Mouse (Mus musculus): ENCODE data around the gene Ciart. TPM values are rescaled to one million over a fixed set of nuclear protein-coding genes. Genes with fewer than 3 reads are reported as not detected.
A peak's percentile ranks its signal among the peaks of the same experiment; 100 is the strongest.
"Not testable (repeated sequence)": the region's sequence is repeated elsewhere in the genome, so short reads cannot be mapped to it uniquely, and the experiment has no call there.

Gene Ciart
- polyA plus RNA-seq, 1 experiment from 2014 or later = 4.7 TPM

DNA sequence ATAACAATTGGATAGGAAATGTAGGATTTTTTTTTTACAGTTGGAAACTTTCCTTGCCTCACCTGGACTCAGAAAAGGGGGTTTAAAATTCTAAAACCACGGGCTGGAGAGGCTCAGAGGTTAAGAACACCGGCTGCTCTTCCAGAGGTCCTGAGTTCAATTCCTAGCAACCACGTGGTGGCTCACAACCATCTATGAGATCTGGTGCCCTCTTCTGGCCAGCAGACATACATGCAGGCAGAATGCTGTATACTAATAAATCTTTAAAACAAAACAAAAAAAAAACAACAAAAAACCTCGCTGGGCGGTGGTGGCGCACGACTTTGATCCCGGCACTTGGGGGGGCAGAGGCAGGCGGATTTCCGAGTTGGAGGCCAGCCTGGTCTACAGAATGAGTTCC lies 20.8 kb downstream of the Ciart start:
- ATAC-seq (ENCODE audit: low FRiP score) (no peak), DNase-seq (ENCODE audit: low spot score) (no peak)
- no peak overlapping the region for H3K4me2 ChIP-seq (replicated peaks; ENCODE audit: low read depth, low read length)
- no peak overlapping the region for H3K27ac ChIP-seq (ENCODE audit: low read depth, low read length)
- no peak overlapping the region for H3K9ac ChIP-seq (ENCODE audit: low read depth, low read length)
- no peaks in the 10 kb centered on the region for H3K36me3 ChIP-seq (ENCODE audit: control insufficient read depth, insufficient read depth, low read length)
- H3K9me3 ChIP-seq (ENCODE audit: control insufficient read depth, low read length) = no peaks in the 10 kb centered on the region
- 77% methylated on average over 10 of the region's 10 CpGs for WGBS
- H3K4me3 ChIP-seq (ENCODE audit: low read depth, low read length) = no peak overlapping the region
- H3K27me3 ChIP-seq (ENCODE audit: control insufficient read depth, insufficient read depth, low read length) = no peaks in the 10 kb centered on the region
- no peaks in the 10 kb centered on the region for H3K4me1 ChIP-seq (replicated peaks; ENCODE audit: control insufficient read depth, insufficient read depth, low read length)

DNA sequence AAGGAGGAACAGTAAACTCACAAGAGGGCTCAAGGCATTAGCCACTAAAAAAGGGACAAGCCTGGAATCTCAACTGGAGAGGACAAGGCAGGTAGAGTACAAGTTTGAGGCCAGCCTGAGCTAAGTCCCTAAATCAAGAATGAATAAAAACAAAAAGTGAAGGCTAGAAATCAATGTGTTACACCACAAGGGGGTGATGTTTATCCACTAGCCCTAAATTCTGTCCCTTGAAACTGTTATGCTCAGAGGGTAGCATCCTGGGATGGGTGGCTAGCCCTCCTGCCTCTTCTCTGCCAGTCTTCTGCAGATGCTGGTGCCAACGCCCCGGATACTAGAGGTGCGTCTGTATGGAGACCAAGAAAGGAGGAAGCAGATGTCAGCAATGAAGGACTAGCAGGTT lies 21.7 kb downstream of the Ciart start:
- Histone ChIP-seq H3K4me2 (replicated peaks; ENCODE audit: low read depth, low read length) (no peak overlapping the region), H3K27ac (ENCODE audit: low read depth, low read length) (no peak overlapping the region), H3K4me3 (ENCODE audit: low read depth, low read length) (no peak overlapping the region), H3K36me3 (ENCODE audit: control insufficient read depth, insufficient read depth, low read length) (no peaks in the 10 kb centered on the region), H3K9me3 (ENCODE audit: control insufficient read depth, low read length) (no peaks in the 10 kb centered on the region), H3K4me1 (replicated peaks; ENCODE audit: control insufficient read depth, insufficient read depth, low read length) (no peaks in the 10 kb centered on the region), H3K9ac (ENCODE audit: low read depth, low read length) (no peak overlapping the region), H3K27me3 (ENCODE audit: control insufficient read depth, insufficient read depth, low read length) (no peaks in the 10 kb centered on the region)
- WGBS = 88% methylated on average over 3 of the region's 3 CpGs
- DNase-seq (ENCODE audit: low spot score) = no peak
- no peak for ATAC-seq (ENCODE audit: low FRiP score)

DNA sequence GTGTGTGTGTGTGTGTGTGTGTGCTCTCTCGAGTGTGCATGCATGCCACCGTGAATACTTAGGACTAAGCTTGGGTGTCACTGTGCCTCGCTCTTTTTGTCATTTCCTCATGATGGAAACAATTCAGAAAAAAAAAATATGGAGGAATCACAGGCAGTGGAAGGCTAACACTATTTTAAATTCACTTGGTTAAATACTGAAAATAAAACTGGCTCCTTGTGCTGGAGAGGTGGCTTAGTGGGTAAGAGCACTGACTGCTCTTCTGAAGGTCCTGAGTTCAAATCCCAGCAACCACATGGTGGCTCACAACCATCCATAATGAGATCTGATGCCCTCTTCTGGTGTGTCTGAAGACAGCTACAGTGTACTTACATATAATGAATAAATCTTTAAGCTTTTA lies 23.8 kb downstream of the Ciart start:
- not testable (repeated sequence) for H3K27ac ChIP-seq (ENCODE audit: low read depth, low read length); H3K9ac ChIP-seq (ENCODE audit: low read depth, low read length); DNase-seq (ENCODE audit: low spot score); H3K4me3 ChIP-seq (ENCODE audit: low read depth, low read length); ATAC-seq (ENCODE audit: low FRiP score); H3K4me2 ChIP-seq (replicated peaks; ENCODE audit: low read depth, low read length); H3K4me1 ChIP-seq (replicated peaks; ENCODE audit: control insufficient read depth, insufficient read depth, low read length); H3K36me3 ChIP-seq (ENCODE audit: control insufficient read depth, insufficient read depth, low read length); H3K9me3 ChIP-seq (ENCODE audit: control insufficient read depth, low read length); H3K27me3 ChIP-seq (ENCODE audit: control insufficient read depth, insufficient read depth, low read length)
- WGBS = 81% methylated on average over 3 of the region's 3 CpGs

DNA sequence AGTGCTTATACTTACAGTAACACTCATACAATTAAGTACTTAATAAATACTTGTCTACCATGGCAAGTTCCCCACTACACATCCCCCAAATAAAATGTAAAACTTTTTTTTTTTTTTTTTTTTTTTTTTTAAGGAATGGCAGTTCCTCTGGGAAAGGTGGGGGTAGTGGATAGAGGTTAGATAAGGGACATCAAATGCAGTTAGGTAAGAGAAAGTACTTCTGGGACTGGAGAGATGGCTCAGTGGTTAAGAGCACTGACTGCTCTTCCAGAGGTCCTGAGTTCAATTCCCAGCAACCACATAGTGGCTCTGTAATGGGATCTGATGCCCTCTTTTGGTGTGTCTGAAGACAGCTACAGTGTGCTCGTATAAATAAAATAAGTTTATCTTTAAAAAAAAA lies 25.0 kb downstream of the Ciart start:
- not testable (repeated sequence) for H3K4me1 ChIP-seq (replicated peaks; ENCODE audit: control insufficient read depth, insufficient read depth, low read length); ATAC-seq (ENCODE audit: low FRiP score); DNase-seq (ENCODE audit: low spot score); H3K9ac ChIP-seq (ENCODE audit: low read depth, low read length); H3K27me3 ChIP-seq (ENCODE audit: control insufficient read depth, insufficient read depth, low read length); H3K4me2 ChIP-seq (replicated peaks; ENCODE audit: low read depth, low read length); H3K36me3 ChIP-seq (ENCODE audit: control insufficient read depth, insufficient read depth, low read length); H3K9me3 ChIP-seq (ENCODE audit: control insufficient read depth, low read length); H3K4me3 ChIP-seq (ENCODE audit: low read depth, low read length); H3K27ac ChIP-seq (ENCODE audit: low read depth, low read length)
- WGBS = 85% methylated on average over 1 of the region's 1 CpGs

DNA sequence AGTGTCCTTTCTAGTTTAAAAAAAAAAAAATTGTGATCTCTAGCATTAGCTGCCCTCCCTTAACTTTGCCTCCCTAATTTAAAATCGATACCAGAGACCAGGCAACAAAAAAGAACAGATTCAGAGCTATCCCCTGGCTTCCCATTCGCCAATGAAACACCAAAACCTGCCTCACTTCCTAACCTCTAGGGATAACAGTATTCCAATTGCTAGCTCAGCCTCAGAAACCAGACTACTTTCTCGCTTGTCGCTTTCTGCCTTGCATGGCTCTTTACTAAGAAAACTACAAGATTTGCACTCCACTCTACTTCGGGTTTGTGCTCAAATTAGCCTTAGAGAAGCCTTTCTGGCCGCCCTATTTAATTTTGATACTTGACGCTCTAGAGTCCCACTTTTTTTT lies 25.9 kb downstream of the Ciart start:
- no peaks in the 10 kb centered on the region for H3K9me3 ChIP-seq (ENCODE audit: control insufficient read depth, low read length)
- H3K4me1 ChIP-seq (replicated peaks; ENCODE audit: control insufficient read depth, insufficient read depth, low read length) = no peaks in the 10 kb centered on the region
- peak overlapping the region; percentile 80 for H3K9ac ChIP-seq (ENCODE audit: low read depth, low read length)
- WGBS = 28% methylated on average over 7 of the region's 7 CpGs
- H3K4me3 ChIP-seq (ENCODE audit: low read depth, low read length) = peak overlapping the region; percentile 88
- 0 out of 2 replicates have a peak overlapping the region, but pooled peaks have one; percentile 12 for H3K27ac ChIP-seq (ENCODE audit: low read depth, low read length)
- DNase-seq (ENCODE audit: low spot score) = no peak
- H3K36me3 ChIP-seq (ENCODE audit: control insufficient read depth, insufficient read depth, low read length) = peaks cover 5% of the 10 kb centered on the region; the same call in 1 of the 2 replicates
- H3K27me3 ChIP-seq (ENCODE audit: control insufficient read depth, insufficient read depth, low read length) = no peaks in the 10 kb centered on the region
- ATAC-seq (ENCODE audit: low FRiP score) = peak; percentile 28; the same call in 1 of the 2 replicates
- peak overlapping the region; percentile 86 for H3K4me2 ChIP-seq (replicated peaks; ENCODE audit: low read depth, low read length)

DNA sequence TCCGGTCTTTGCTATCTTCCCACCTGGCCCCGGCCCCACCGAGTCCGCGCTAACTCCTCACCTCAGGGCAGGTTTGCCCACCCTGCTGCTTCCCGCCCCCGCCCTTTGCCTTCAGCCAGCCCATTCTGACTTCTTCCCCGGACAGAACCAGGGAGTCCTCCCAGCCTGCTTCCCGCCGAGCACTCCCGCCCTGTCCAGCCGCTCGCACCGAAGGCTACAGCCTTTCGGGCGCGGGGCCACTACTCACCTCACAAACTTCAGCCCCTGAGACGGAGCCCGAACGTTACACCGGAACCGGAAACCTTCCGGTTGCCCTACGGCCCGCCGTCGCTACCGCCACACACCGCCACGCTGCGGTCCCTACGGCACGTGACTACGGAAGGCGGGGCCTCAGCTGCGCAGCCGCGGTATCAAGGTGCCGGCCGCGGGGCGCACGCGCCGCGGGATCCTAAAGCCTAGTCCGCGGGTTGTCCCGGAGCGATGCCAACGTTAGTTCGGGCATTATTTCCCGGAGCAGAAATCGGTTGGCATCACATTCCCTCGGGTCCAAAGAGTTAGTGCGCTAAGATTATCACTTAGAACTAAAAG lies 26.5 kb downstream of the Ciart start, which contains the start of gene Prpf3:
TSS of gene Prpf3 (minus strand) at position 384 of the 588 bp plus-strand sequence.
- Histone ChIP-seq H3K27ac (ENCODE audit: low read depth, low read length) (peak within 1 kb of the TSS; percentile 12; the same call in 1 of the 2 replicates), H3K4me2 (replicated peaks; ENCODE audit: low read depth, low read length) (peak within 1 kb of the TSS; percentile 86), H3K9ac (ENCODE audit: low read depth, low read length) (peak within 1 kb of the TSS; percentile 80), H3K4me3 (ENCODE audit: low read depth, low read length) (peak within 1 kb of the TSS; percentile 88), H3K4me1 (replicated peaks; ENCODE audit: control insufficient read depth, insufficient read depth, low read length) (no peaks in the 10 kb centered on the region), H3K9me3 (ENCODE audit: control insufficient read depth, low read length) (no peaks in the 10 kb centered on the region), H3K27me3 (ENCODE audit: control insufficient read depth, insufficient read depth, low read length) (no peaks in the 10 kb centered on the region), H3K36me3 (ENCODE audit: control insufficient read depth, insufficient read depth, low read length) (peaks cover 5% of the 10 kb centered on the region; the same call in 1 of the 2 replicates)
- peak; percentile 95 for DNase-seq (ENCODE audit: low spot score)
- peak; percentile 97 for ATAC-seq (ENCODE audit: low FRiP score)
- under 1% methylated on average over 56 of the region's 56 CpGs for WGBS

DNA sequence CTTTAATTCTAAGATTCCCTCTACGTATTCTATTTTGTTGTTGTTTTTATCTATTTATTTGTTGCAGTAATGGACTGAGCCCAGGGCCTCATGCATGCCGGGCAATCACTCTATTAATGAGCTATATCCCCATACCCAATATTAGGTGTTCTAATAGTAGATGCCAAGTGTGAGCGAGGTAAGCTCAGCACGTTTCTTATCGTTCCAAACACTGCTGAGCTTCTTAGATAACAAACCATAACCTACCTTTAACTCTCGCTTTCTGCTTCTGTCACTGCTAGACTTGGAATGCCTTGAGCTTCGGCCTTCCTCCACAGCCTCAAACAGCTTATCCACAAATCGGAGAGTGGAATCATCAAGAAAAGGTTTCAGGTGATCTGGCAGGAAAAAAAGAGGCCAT lies 30.7 kb downstream of the Ciart start:
- 94% methylated on average over 8 of the region's 8 CpGs for WGBS
- Histone ChIP-seq H3K9me3 (ENCODE audit: control insufficient read depth, low read length) (no peaks in the 10 kb centered on the region), H3K27me3 (ENCODE audit: control insufficient read depth, insufficient read depth, low read length) (no peaks in the 10 kb centered on the region), H3K27ac (ENCODE audit: low read depth, low read length) (no peak overlapping the region), H3K4me2 (replicated peaks; ENCODE audit: low read depth, low read length) (no peak overlapping the region), H3K4me3 (ENCODE audit: low read depth, low read length) (no peak overlapping the region), H3K9ac (ENCODE audit: low read depth, low read length) (no peak overlapping the region), H3K36me3 (ENCODE audit: control insufficient read depth, insufficient read depth, low read length) (peaks cover 25% of the 10 kb centered on the region), H3K4me1 (replicated peaks; ENCODE audit: control insufficient read depth, insufficient read depth, low read length) (no peaks in the 10 kb centered on the region)
- DNase-seq (ENCODE audit: low spot score) = no peak
- no peak for ATAC-seq (ENCODE audit: low FRiP score)

DNA sequence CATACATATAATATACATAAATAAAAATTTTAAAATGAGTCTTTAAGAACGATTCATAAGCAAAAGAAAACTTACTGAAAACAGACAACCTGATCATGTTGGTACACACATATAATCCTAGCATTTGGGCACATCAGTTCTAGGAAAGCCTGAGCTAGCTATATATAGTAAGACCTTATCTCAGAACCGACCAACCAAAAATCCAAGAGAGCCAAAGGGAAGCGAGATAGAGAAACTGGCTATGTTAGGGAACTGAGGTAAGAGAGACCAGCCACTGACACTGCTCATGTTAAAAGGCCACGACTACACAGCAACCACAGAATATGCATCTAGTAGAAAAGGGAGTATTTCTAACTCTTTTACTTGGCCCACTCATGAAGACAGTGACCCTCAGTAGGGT lies 31.4 kb downstream of the Ciart start:
- H3K27ac ChIP-seq (ENCODE audit: low read depth, low read length) = no peak overlapping the region
- no peak overlapping the region for H3K4me3 ChIP-seq (ENCODE audit: low read depth, low read length)
- H3K9ac ChIP-seq (ENCODE audit: low read depth, low read length) = no peak overlapping the region
- WGBS = 89% methylated on average over 4 of the region's 4 CpGs
- no peaks in the 10 kb centered on the region for H3K27me3 ChIP-seq (ENCODE audit: control insufficient read depth, insufficient read depth, low read length)
- H3K4me2 ChIP-seq (replicated peaks; ENCODE audit: low read depth, low read length) = no peak overlapping the region
- peaks cover 28% of the 10 kb centered on the region for H3K36me3 ChIP-seq (ENCODE audit: control insufficient read depth, insufficient read depth, low read length)
- no peaks in the 10 kb centered on the region for H3K4me1 ChIP-seq (replicated peaks; ENCODE audit: control insufficient read depth, insufficient read depth, low read length)
- ATAC-seq (ENCODE audit: low FRiP score) (no peak), DNase-seq (ENCODE audit: low spot score) (no peak)
- H3K9me3 ChIP-seq (ENCODE audit: control insufficient read depth, low read length) = no peaks in the 10 kb centered on the region

DNA sequence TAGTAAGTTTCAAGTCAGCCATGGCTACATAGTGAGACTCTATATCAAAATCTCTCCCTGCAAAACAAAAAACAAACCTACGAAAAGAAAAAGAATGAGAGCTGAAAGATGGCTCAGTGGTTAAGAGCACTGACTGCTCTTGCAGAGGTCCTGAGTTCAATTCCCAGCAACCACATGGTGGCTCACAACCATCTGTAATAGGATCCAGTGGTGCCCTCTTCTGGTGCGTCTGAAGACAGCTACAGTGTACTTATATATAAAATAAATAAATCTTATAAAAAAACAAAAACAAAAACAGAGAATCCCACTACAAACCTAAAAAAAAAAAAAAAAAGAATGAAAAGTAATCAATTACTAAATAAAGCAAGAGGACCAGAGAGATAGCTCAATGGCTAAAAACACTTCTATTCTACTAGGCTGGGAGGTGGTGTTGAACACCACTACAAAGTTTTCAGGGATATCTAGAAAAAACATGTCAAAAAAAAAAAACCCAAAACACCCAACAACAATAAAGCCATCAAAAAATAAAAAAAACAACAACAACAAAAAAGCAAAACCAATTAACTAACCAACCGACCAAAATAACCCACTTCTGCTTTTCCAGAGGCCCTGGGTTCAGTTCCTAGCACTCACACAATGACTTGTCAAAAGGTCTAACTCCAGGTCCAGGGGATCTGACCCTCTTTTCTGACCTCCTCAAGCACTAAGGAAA lies 39.4 kb downstream of the Ciart start:
- no peak for DNase-seq (ENCODE audit: low spot score)
- peaks cover 25% of the 10 kb centered on the region for H3K36me3 ChIP-seq (ENCODE audit: control insufficient read depth, insufficient read depth, low read length)

More for the DNA sequence above, 39.4 kb downstream of the Ciart start:
- no peak for ATAC-seq (ENCODE audit: low FRiP score)
- no peak overlapping the region for H3K27ac ChIP-seq (ENCODE audit: low read depth, low read length)
- H3K4me1 ChIP-seq (replicated peaks; ENCODE audit: control insufficient read depth, insufficient read depth, low read length) = no peaks in the 10 kb centered on the region
- H3K9me3 ChIP-seq (ENCODE audit: control insufficient read depth, low read length) = no peaks in the 10 kb centered on the region
- no peaks in the 10 kb centered on the region for H3K27me3 ChIP-seq (ENCODE audit: control insufficient read depth, insufficient read depth, low read length)
- H3K9ac ChIP-seq (ENCODE audit: low read depth, low read length) = no peak overlapping the region
- no peak overlapping the region for H3K4me2 ChIP-seq (replicated peaks; ENCODE audit: low read depth, low read length)
- H3K4me3 ChIP-seq (ENCODE audit: low read depth, low read length) = no peak overlapping the region
- 92% methylated on average over 3 of the region's 3 CpGs for WGBS
